Mouse (Mus musculus) frontal cortex, adult (tissue): ENCODE measurements around the gene Tubb4b.

Source experiments
- ATAC-seq: cut with Nextera tagmentation; 2 replicates; pipeline ENCODE4 v1.9.2; 2017; ENCODE audit warnings: mild to moderate bottlenecking, moderate library complexity, mixed read lengths; ENCODE audit not compliant: low TSS enrichment

Tubb4b gene

DNA sequence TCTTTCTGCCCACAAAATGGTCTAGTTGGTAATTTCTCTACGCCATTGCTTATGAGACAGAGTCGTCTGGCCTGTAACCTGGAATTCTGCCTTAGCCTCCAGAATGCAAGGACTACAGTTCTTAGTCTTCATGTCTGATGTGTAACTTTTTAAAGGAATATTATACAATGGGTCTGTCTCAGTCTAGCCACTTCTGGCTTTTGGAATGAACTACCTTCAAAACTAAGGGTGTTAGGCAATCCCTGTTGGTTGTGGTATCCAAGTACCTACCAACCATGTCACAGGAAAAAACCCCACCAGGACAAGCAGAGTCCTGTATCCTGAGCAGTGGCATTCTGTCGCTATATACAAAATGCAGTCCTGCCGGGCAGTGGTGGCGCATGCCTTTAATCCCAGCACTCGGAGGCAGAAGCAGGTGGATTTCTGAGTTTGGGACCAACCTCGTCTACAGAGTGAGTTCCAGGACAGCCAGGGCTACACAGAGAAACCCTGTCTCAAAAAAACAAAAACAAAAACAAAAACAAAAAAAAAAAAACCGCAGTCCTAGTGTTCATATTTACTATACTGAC is 1.4 kb upstream of the Tubb4b start:
- no peak for ATAC-seq

DNA sequence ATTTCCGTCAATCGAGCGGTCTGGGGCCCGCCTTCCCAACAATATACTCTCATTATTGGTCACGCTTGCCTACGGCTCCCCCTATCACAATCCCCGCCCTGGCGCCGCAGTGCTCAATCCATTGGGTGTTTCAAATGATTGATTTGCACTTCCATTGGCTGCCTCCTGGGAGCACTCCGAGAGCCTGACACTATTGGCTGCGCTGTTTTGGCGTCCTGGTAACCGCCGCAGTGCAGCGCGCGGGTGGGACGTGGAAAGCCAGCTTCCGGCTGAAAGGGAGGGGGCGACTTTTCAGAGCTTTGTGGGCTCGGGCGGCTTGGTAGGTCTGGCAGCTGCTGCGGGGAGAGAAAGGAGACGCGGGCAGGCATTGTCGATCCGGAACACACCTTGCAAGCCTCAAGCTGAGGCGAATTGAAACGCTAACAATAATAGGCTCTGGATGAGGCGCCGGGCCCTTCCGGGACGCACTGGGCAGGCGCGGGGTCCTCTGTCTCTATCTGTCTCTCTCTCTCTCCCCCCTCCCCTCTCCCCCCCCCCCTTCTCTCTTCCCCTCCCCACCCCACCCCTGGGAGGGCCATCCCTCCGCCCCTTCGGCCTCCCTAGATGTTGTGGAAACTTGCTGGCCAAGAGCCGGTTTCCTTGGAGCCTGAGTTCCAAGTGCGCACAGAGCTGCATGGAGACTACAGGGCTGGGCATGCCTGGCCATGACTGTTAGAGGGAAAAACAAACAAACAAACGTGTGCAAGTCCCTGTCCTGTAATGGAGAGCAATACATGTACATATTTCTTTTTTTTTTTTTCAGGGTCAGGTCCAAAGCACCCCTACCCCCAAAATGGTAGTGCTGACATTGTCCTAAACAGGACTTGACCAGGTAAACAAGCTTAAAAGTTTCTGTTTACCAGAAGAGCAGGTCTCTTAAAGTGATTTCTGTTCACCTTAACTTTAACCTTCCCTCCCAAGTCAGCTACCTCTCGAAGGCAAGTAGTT is 557 bp upstream of the Tubb4b start:
- ATAC-seq: peak; percentile 83

DNA sequence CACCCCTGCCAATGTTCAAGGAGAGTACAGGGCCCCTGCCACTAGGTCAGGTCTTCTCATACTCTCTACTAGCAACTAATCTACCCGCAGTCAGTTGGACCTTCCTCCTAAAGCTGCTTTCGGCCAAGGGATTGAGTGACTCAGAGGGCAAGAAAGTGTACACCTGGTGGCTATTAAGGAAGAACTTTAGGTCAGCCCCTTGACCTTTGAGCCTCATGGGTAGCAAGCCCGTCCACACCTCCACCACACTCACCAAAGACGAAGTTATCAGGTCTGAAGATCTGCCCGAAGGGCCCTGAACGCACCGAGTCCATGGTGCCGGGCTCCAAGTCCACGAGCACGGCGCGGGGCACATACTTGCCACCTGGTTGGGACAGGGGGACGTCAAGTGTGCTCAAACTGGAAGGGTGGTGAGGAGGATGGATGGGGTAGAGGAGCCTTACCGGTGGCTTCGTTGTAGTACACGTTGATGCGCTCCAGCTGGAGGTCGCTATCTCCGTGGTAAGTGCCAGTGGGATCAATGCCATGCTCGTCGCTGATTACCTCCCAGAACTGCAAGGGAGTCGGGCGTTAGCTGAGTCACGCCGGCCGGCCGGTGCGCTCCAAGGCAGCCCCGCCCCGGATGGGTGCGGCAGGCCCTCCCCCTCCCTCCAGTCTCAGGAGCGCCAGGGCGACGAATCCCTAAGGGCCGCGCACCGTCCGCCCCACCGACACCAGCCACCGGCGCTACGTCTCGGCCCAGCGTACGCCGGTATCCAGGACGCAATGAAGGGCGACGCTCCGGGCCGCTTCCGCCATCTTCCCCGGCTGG is 616 bp downstream of the Tubb4b start:
- peak; percentile 44 for ATAC-seq

DNA sequence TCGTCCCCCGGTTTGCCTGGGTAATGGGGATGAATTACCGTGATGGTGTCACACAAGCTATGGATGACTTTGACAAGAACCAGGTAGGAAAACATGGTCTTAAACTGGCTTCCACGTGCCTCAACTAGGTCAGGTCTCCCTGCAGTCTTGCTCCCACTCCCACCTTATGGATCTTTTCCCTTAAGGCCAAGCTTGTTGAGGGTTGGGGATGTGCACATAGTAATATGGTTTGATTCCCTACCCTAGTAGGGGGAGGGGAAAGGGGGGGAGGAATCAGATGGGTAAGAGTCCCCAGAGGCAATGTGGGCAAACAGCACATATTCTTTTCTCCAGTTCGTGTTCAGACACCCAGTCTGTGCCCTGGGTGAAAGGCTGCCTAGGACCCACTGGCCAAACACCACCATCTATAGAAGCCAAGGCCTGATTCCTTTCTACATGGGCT is 3.1 kb downstream of the Tubb4b start:
- no peak for ATAC-seq

DNA sequence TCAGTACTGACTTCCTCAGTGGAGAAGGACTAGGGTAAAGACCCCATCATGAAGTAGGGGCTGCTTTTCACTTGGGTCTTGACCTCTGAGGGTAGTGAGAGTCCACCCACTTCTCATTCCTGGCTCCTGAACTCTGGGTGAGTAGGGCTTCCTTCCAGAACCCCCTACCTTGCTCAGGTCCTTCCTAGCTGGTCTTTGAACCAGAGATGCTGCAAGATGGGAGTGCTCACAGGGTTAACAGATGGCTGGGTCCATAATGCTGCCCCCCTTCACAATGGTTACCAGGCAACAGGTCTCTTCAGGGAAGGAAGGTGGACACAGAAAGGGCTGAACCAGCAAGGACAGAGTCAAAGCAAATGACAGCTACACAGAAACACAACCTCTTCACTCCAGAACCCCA is 6.1 kb downstream of the Tubb4b start, which contains the start of gene Fam166a:
Fam166a (plus strand) TSS at position 301 of the 400 bp plus-strand sequence.
- no peak for ATAC-seq

DNA sequence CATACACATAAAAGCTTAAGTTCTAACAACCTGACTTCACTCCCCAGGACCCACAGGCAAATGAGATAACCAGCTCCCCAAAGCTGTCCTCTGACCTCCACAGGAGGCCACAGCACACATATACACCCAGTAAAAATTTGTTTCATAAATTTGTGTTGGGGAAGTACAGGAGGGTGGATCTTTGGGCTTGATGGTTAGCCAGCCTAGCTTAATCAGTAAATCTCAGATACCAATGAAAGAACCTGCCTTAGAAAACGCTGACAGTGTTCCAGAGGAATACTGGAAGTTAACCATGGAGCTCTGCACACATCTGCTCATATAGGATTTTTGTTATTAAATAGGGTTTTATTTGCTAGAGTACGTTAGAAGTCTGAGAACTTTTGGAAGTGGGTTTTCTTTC is 6.8 kb downstream of the Tubb4b start:
- no peak for ATAC-seq

DNA sequence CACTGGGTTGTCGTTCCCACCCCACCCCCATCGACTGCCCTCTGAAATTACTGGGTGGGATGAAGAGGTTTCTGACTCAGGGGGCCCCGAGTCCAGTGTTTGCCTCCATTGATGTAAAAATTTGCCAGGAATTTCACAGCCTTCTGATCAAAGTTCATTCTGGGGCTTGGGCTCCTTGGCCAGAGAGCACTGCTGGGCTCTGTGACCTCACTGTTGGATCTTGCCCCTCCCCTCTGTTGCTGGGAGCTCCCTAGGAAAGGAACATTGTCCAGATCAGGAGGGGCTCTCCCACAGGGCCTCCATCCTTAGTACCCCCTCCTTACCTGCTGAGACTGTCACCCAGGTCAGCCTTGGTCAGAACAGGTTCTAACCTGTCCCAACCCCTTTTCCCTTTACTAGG is 10.1 kb downstream of the Tubb4b start, which contains the start of gene Stpg3:
Stpg3 (minus strand) TSS at position 194 of the 400 bp plus-strand sequence.
- no peak for ATAC-seq

DNA sequence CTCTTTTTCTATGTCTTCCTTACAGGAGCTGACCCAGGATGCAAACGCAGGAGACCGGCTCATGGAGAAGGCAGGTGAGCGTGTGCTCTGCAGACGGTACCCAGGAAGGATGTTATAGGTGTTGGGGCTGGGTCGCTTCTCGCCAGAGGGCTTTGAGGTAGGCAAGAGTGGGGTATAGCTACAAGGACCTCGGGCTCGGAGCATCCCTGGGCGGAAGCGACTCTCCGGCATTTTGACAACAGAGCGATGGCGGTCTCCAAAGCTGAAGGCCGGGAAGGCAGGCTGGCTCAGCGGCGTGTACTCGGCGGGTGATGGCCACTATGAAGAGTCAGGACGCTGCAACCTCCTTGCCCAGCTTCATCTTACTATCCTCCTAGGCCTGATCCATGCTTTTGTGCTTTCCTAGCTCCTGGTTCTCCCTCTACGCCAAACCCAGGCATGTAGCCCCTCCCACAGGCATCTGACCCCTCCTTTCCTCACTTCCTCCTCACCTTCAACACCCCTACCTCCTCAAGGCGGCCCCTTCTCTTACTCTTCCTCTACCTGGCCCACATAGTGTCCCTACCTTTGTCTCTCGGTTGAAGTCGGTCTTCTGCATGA is 11.1 kb downstream of the Tubb4b start:
- ATAC-seq: no peak

DNA sequence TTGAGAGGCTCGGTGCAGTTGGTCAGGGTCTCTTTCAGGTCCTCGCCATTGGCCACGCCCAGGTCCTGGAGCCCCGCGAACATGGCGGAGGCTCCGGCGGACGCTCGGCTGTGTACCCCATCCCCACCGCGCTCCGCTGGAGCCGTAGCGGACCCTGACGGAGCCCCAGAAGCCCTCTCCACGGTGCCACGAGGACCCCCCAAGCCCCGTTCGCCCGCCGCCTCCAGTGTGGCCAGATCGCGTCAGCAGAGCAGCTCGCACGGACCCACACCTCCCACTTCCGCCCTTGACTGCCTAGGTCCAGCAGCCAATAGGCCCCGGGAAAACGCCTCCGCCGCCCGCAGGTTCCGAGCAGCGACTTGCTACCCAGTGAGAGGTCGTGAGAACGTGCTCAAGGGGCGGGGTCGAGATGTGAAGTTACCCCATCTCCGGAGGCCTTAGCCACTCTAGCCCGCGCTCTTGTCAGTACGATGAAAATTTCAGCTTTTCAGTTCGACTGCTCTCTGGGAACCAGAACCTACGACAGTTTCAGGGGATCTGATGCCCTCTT is 13.3 kb downstream of the Tubb4b start, which contains the start of gene Nelfb:
Nelfb (minus strand) TSS at position 369 of the 550 bp plus-strand sequence.
- ATAC-seq: peak; percentile 91

DNA sequence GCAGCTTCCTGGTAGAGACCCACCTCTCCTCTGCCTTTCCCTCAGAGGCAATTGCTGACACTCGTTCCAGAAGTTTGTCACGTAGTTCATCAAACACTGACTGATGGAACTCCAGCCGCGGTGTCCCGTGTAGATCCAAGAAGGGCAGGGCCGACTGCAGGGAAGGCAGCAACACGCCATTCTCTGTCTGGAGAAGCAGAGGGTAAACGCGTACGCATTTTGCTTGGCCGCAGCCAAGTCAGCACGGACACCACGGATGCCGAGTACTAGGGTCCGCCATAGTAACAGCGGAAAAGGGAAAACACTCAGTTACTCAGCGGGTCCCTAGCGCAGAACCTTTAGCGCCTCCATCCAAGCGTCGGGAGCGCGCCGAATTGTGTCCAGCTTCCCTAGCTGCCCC is 13.8 kb downstream of the Tubb4b start:
- ATAC-seq: peak; percentile 36

DNA sequence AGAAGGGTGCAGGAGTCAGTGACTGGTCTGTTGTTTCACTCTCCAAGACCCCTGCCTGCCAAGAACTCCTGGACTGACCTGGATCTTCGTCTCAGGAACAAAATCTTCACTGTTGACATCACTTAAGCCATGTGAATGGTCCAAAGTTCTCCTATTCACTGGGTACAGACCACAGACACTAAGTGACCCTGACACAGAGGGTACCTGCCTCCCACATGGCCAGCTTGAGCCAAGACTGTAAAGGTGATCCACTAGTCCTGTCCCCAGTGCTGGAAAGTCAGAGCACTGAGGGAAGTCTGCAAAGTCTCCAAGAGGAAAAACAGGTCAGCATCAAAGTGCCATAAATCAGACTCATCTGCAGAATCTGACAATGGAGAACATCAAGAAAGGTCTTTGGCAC is 16.9 kb downstream of the Tubb4b start:
- no peak for ATAC-seq

DNA sequence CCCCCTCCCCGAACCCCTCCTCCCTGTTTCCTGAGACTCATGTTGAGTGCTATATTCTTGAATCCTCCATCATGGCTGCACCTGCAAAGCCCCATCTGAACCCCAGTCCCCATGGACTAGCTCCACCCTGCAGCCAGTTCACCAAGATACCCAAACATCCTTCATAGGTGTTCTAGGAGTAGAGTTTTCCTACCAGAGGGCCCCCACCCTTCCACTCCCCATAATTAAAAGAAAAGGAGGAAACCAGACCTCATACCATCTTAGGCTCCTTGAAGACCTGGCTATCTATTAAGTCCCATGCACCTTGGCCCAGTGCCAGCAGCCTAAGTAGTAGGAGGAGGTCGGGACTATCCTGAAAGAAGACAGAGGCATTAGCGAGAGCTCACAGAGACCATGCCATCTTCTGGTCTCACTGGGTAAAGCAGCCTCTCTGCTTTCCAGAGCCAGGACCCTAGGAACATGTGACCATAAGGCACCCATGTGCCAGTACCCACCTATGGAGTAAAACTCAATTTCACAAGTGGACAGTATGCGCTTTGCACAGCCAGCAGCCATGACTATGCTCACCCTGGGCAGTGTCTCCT is 20.8 kb downstream of the Tubb4b start:
- ATAC-seq: no peak

DNA sequence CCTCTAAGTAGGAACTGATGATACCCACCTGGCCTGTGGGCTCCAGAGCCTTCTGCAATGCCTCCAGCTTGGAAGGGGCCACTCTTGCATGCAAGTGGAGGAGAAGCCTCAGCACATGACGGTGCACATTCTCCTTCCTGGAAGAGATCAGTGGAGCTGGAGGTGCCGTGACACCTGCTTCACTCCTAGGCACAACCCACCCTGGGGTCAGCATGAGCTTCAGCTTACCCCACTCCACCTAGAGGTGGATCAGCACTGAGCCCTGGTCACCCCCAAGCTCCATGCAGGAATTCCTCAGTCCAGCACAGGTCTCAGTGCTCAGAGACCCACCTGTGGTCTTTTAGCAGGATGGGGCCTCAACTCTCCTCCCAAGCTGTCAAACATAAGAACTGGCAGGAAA is 23.9 kb downstream of the Tubb4b start:
- ATAC-seq: no peak

DNA sequence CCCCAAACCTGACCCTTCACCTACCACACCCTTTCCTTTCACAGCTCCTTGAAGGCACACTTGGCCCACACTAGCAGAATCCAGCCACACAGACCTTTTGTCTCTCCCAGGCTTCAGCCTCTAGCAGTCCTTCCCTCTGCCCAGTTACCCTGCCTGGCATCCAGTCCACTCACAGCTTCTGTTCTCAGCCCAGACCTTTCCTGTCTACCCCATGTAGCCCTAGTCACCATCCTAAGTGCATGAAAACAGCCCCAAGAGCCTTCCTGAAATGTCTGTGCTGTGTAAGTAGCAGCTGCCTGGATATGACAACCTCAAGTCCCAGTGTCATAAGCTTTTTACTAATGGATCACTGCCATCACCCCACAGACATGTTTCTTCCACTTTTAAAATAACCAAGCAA is 26.6 kb downstream of the Tubb4b start:
- ATAC-seq: no peak

DNA sequence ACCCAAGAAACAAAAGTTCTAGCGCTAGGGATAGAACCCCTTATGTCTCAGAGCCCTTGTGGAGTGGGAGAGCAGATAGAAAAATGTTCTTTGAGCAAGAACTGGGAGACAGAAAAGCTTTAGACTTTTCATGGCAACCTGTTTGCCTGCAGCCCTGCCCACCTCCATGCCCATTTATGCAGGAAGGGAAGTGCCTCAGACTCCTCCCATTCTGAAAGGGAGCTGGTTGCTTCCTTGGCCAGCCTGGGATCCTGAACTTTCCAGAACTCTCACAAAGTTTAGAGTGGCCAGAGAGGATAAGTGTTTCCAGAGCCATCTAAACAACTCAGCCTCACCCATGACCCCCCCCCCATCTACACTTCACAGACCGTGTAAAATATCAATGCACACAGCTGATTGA is 27.3 kb downstream of the Tubb4b start:
- ATAC-seq: no peak

DNA sequence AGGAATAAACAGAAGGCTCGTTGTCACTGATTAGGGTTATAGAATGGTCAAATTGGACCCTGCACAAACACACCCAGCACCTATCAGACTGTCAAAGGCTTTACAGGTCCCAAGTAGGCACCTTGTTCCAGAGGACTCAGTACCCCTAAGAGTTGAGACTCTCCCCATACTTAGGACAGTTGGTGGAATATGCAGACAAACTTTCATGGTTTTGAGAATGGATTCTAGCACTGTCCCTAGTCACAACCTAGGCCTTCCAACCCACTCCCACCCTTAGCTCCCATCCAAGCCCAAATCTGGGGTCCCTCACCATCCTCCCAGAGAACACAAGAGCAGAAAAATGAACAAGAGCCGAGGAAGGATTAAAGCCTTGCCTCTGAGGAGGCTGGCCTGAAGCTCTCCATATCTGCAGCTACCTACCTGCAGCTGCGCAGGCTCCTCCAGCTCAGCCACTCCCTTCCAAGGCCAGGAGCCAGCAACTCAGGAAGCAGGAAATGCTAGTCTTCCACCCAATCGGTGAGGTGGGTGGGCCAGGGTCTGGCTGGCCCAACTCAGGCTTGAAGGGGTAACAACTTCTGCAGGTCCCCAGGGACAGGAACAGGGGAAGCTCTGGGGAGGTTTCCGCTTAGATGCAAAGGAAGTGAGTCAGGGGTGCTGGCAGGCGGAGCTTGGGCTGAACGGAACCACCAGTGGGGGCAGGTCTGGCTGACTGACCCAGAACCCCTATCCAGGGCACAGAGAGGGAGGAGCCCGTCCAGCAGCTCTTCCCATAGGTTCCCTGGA is 28.1 kb downstream of the Tubb4b start, which contains the start of gene Tor4a:
Tor4a (minus strand) TSS at position 715 of the 783 bp plus-strand sequence.
- no peak for ATAC-seq

DNA sequence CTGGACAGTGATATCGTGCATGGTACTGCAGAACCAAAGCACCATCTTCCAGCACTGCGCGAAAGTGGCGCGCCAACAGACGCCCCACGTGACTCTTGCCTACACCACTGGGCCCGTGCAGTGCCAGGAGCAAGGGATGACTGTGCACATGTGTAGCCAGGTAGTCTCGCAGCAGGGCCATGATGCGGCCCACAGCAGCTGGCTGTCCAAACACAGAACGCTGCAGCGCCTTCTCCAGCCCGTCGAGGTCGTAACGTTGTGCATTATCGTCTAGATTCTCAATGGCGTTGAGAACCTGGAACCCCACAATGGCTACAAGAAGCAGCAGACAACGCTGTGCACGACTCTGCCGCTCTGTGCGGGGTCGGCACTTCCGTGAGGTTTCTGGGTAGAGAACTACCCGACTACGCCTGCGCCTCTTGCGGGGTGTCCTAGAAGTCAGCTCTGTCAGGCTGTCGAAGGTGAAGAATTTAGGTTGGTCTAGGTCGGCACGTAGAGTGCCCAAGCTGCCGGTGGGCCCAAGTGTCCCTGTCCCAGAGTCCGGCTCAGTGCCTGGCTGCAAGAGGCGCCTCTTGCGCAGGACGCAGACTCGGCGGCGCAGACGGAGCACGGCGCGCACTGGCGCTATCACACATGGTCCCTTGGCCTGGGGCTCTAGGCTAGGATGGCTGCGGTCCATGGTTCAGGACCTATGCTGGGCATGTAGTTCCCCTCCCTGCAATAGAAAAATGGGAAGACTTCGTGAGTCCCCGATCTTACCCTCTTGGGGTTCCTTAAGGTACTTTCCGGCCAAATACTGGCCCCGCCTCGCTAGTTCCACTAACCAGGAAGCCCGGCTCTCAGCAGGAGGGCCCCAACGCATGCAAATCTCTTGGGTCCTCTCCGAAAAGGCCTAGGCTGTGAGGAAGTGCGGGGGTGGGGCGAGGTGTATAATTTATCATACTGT is 29.0 kb downstream of the Tubb4b start:
- no peak for ATAC-seq

DNA sequence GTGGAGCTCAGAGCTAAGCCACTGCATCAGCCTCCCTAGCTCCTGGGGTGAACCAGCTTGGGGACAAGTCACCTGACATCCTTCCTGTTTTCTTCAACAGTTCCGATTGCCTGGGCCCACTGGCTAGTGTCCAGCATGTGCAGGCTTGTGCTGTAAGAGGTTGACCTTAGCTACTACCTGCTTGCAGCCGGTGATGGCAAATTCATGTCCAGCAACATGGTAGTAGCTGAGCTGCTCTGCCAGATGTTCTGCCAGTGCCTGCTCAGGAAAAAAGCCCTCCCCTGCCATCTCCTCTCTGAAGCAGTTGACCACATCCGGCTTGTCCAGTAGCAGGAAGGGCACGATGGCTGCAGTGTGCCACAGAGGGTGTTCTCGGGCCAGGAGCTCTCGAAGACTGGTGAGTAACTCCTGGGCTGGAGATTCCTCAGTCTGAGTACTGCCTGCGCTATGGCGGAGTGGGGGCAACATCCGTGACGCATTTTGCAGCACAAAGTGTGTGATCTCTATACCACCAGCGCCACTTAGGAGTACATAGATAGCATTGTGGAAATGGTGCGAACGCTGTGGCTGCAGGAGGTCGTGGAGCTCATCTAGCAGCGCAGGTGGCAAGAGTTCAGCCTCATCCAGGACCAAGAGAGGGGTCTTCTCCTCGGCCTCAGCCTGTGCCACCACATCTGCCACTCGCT is 29.9 kb downstream of the Tubb4b start:
- ATAC-seq: no peak
